Mouse (Mus musculus) midbrain, postnatal 0 days (tissue): ENCODE measurements around the gene Hoxa10. TPM values are rescaled to one million over a fixed set of nuclear protein-coding genes. Genes with fewer than 3 reads are reported as not detected.

Source experiments
- ATAC-seq: fragments of 200-750 bp; cut with Nextera tagmentation; 2 replicates; pipeline ENCODE4 v1.8.0; 2017; ENCODE audit warnings: moderate number of reproducible peaks, mild to moderate bottlenecking, moderate TSS enrichment, moderate library complexity; ENCODE audit not compliant: low FRiP score
- DNase-seq: peaks from one replicate; pipeline ENCODE4 v3.0.0-alpha.2; 2015; ENCODE audit warnings: low spot score
- H3K27ac ChIP-seq: fragments of 300-500 bp; sonication (generic); 2 replicates; pipeline ENCODE4 v1.5.1; 2014; ENCODE audit warnings: low read depth, mild to moderate bottlenecking, low read length, mixed read lengths
- H3K27me3 ChIP-seq: fragments of 300-500 bp; sonication (generic); 2 replicates; pipeline ENCODE4 v1.6.1; 2014; ENCODE audit warnings: low read length, control low read depth, mixed read lengths; ENCODE audit not compliant: insufficient read depth
- H3K36me3 ChIP-seq: fragments of 300-500 bp; sonication (generic); 2 replicates; pipeline ENCODE4 v1.6.1; 2014; ENCODE audit warnings: low read length, control low read depth, mixed read lengths; ENCODE audit not compliant: insufficient read depth
- H3K4me1 ChIP-seq: fragments of 300-500 bp; sonication (generic); 2 replicates; pipeline ENCODE4 v1.6.1; 2014; ENCODE audit warnings: mild to moderate bottlenecking, control low read depth, antibody characterized with exemption, low read length, mixed read lengths; ENCODE audit not compliant: insufficient read depth
- H3K4me2 ChIP-seq: fragments of 300-500 bp; sonication (generic); 2 replicates; pipeline ENCODE4 v1.6.1; 2014; ENCODE audit warnings: low read depth, mild to moderate bottlenecking, low read length, mixed read lengths; ENCODE audit not compliant: poor library complexity, severe bottlenecking
- H3K4me3 ChIP-seq: fragments of 300-500 bp; sonication (generic); 2 replicates; pipeline ENCODE4 v1.5.1; 2014; ENCODE audit warnings: low read depth, mild to moderate bottlenecking, low read length, moderate library complexity
- H3K9ac ChIP-seq: fragments of 300-500 bp; sonication (generic); replicated peaks from 2 replicates; pipeline ENCODE4 v1.6.1; 2014; ENCODE audit warnings: mild to moderate bottlenecking, low read length, moderate library complexity, mixed read lengths; ENCODE audit not compliant: poor library complexity, severe bottlenecking
- H3K9me3 ChIP-seq: fragments of 300-500 bp; sonication (generic); 2 replicates; pipeline ENCODE4 v1.6.1; 2016; ENCODE audit warnings: low read length, control low read depth
- CTCF ChIP-seq: IDR thresholded peaks from 2 replicates; pipeline ENCODE4 v1.5.1; 2016; ENCODE audit warnings: antibody characterized with exemption, mild to moderate bottlenecking
- WGBS: fragments of 180-500 bp; shearing (Covaris S2); extraction: QIAGEN DNeasy Blood & Tissue Kit; methylation state at CpG from one replicate; pipeline ENCODE4 v1.1.7; 2014; 5-methylcytosine and 5-hydroxymethylcytosine counted together
- polyA plus RNA-seq: library from polyadenylated mRNA; unstranded; fragments of >200 nt; fragmentation: Nextera tagmentation; extraction: Ambion mirVana; gene quantifications from 2 replicates; pipeline ENCODE4 v1.2.1, GENCODE M21; 2015
- total RNA-seq: library from RNA; depleted of rRNA; stranded (reverse); fragments of >200 nt; gene quantifications from 2 replicates; pipeline ENCODE4 v1.2.3, GENCODE M21; 2014

Hoxa10 gene
- total and polyA plus RNA-seq, 2 experiments from 2014 or later, result not detected

GRCm38 (mm10) chr6:52248638-52249414 is 8.2 kb upstream of the Hoxa10 start:
- H3K27ac ChIP-seq, result no peak overlapping the region
- no peak overlapping the region for H3K9ac ChIP-seq
- DNase-seq, result no peak
- TF ChIP-seq CTCF, result no peak
- H3K36me3 ChIP-seq, result no peaks in the 10 kb centered on the region
- no peak overlapping the region for H3K4me3 ChIP-seq
- peaks cover 93% of the 10 kb centered on the region for H3K27me3 ChIP-seq
- 1% methylated on average over 26 of the region's 27 CpGs for WGBS
- H3K4me2 ChIP-seq, result no peak overlapping the region
- no peaks in the 10 kb centered on the region for H3K9me3 ChIP-seq
- no peak for ATAC-seq
- no peaks in the 10 kb centered on the region for H3K4me1 ChIP-seq

- no peak overlapping the region for H3K4me3 ChIP-seq
- no peak overlapping the region for H3K4me2 ChIP-seq
- no peaks in the 10 kb centered on the region for H3K9me3 ChIP-seq
- ATAC-seq (no peak), DNase-seq (no peak)
- no peaks in the 10 kb centered on the region for H3K36me3 ChIP-seq
- no peak overlapping the region for H3K27ac ChIP-seq
- no peaks in the 10 kb centered on the region for H3K4me1 ChIP-seq
- H3K9ac ChIP-seq, result no peak overlapping the region
- TF ChIP-seq CTCF, result no peak
- peaks cover 94% of the 10 kb centered on the region for H3K27me3 ChIP-seq
- 2% methylated on average over 23 of the region's 23 CpGs for WGBS
Measured at GRCm38 (mm10) chr6:52247766-52248637, 7.3 kb upstream of the Hoxa10 start.

GRCm38 (mm10) chr6:52246916-52247315 is 6.3 kb upstream of the Hoxa10 start:
- Histone ChIP-seq H3K9ac (no peak overlapping the region), H3K36me3 (no peaks in the 10 kb centered on the region), H3K27ac (no peak overlapping the region), H3K9me3 (no peaks in the 10 kb centered on the region), H3K4me2 (no peak overlapping the region), H3K4me1 (no peaks in the 10 kb centered on the region), H3K4me3 (no peak overlapping the region), H3K27me3 (peaks cover 94% of the 10 kb centered on the region)
- TF ChIP-seq CTCF, result no peak
- whole genome bisulfite sequencing, result 5% methylated on average over 3 of the region's 3 CpGs
- DNase-seq, result no peak
- ATAC-seq, result no peak

GRCm38 (mm10) chr6:52246403-52246803 is 5.7 kb upstream of the Hoxa10 start:
- WGBS, result 1% methylated on average over 26 of the region's 26 CpGs
- Histone ChIP-seq H3K9me3 (no peaks in the 10 kb centered on the region), H3K27ac (no peak overlapping the region), H3K27me3 (peaks cover 94% of the 10 kb centered on the region), H3K4me3 (no peak overlapping the region), H3K4me1 (no peaks in the 10 kb centered on the region), H3K9ac (no peak overlapping the region), H3K4me2 (no peak overlapping the region), H3K36me3 (no peaks in the 10 kb centered on the region)
- TF ChIP-seq CTCF, result no peak
- no peak for ATAC-seq
- DNase-seq, result no peak

GRCm38 (mm10) chr6:52245757-52246142 is 5.1 kb upstream of the Hoxa10 start, which contains the start of gene Hoxa11:
Hoxa11 (minus strand) TSS chr6:52245810.
- H3K4me2 ChIP-seq, result no peak within 1 kb of the TSS

More at GRCm38 (mm10) chr6:52245757-52246142, 5.1 kb upstream of the Hoxa10 start, which contains the start of gene Hoxa11:
- no peaks in the 10 kb centered on the region for H3K9me3 ChIP-seq
- H3K27me3 ChIP-seq, result peaks cover 96% of the 10 kb centered on the region
- ATAC-seq (no peak), DNase-seq (no peak)
- no peak within 1 kb of the TSS for H3K9ac ChIP-seq
- no peaks in the 10 kb centered on the region for H3K4me1 ChIP-seq
- no peaks in the 10 kb centered on the region for H3K36me3 ChIP-seq
- TF ChIP-seq CTCF, result no peak
- no peak within 1 kb of the TSS for H3K4me3 ChIP-seq
- no peak within 1 kb of the TSS for H3K27ac ChIP-seq
- 2% methylated on average over 20 of the region's 20 CpGs for whole genome bisulfite sequencing
